Mouse (Mus musculus) Patski (cell line): ENCODE measurements at regions not wholly inside any gene's neighbourhood (a gene's known extent, or its start where the extent isn't known, plus 50 kb on each side); places are given as distances from the start of the nearest gene placed in this dataset.

ENCODE experiments used
- ATAC-seq: fragments of 100-300 bp; one replicate; pipeline ENCODE4 v1.8.0; 2021
- CTCF ChIA-PET: fragments of 350-600 bp; sonication (Branson Sonifier 250); formaldehyde crosslinking; loops from one replicate; lab custom pipeline; 2022; ENCODE audit warnings: inconsistent platforms; lab: Charles Lee
- POLR2A ChIA-PET: fragments of 350-600 bp; sonication (Branson Sonifier 250); formaldehyde crosslinking; loops from one replicate; lab custom pipeline; 2022; ENCODE audit warnings: antibody characterized with exemption, inconsistent platforms; lab: Charles Lee
- DNase-seq: peaks from one replicate; pipeline ENCODE4 v3.0.0-alpha.2; 2011; ENCODE audit warnings: low read depth, low spot score
- H3K27me3 ChIP-seq: fragments of 371-371 bp; one replicate; pipeline ENCODE4 v1.5.1; 2021
- CTCF ChIP-seq: fragments of 100-300 bp; IDR thresholded peaks from one replicate; pipeline ENCODE4 v1.5.1; 2021
- in situ Hi-C: fragments of 300-500 bp; cut with MboI; formaldehyde crosslinking; loops from 3 replicates; pipeline ENCODE4 v1.11.1; 2018; ENCODE audit warnings: low pct_unique_long_range_greater_than_20kb, mixed read lengths

DNA sequence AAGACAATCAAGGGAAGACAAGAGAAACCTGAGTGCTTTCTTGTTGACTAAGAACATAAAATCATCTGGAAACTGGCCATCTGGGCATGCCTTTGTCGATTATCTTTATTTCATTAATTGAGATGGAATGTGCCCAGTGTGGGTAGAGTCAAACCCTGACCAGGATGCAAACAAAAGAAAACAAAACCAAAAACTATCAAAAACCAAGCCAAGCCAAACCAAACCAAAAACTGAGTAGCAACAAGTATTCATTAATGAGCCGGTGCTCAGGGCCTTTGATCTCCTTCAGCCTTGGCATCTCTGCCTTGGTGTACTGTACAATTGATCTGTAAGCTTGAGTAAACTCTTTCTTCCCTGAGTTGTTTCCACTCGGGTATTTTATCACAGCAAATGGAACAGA is 216.1 kb downstream of the Pcdh20 start:
- DNase-seq (no peak), ATAC-seq (no peak)
- in situ Hi-C loops, result no loop called here
- CTCF ChIA-PET, result no interaction called here
- TF ChIP-seq CTCF, result no peak
- POLR2A ChIA-PET, result no interaction called here
- H3K27me3 ChIP-seq, result no peaks in the 10 kb centered on the region
